Mouse (Mus musculus) hindbrain, embryonic 14.5 days (tissue): ENCODE results near the gene Ptgir. TPM values are rescaled to one million over a fixed set of nuclear protein-coding genes. Genes with fewer than 3 reads are reported as not detected.
"Not testable (repeated sequence)": the region's sequence is repeated elsewhere in the genome, so short reads cannot be mapped to it uniquely, and the experiment has no call there.

Source experiments
- ATAC-seq: fragments of 200-750 bp; cut with Nextera tagmentation; 2 replicates; pipeline ENCODE4 v1.8.0; 2017; ENCODE audit warnings: moderate number of reproducible peaks, mild to moderate bottlenecking, moderate TSS enrichment, moderate library complexity; ENCODE audit not compliant: low FRiP score
- DNase-seq: peaks from one replicate; pipeline ENCODE4 v3.0.0-alpha.2; 2015; ENCODE audit warnings: low spot score
- H3K27ac ChIP-seq: fragments of 300-500 bp; sonication (generic); 2 replicates; pipeline ENCODE4 v1.5.1; 2014; ENCODE audit warnings: mild to moderate bottlenecking, moderate library complexity
- H3K27me3 ChIP-seq: fragments of 300-500 bp; sonication (generic); 2 replicates; pipeline ENCODE4 v1.6.1; 2014; ENCODE audit warnings: mild to moderate bottlenecking, low read length, mixed read lengths; ENCODE audit not compliant: control insufficient read depth, insufficient read depth
- H3K36me3 ChIP-seq: fragments of 300-500 bp; sonication (generic); replicated peaks from 2 replicates; pipeline ENCODE4 v1.6.1; 2014; ENCODE audit not compliant: control insufficient read depth, insufficient read depth
- H3K4me1 ChIP-seq: fragments of 300-500 bp; sonication (generic); replicated peaks from 2 replicates; pipeline ENCODE4 v1.6.1; 2014; ENCODE audit warnings: antibody characterized with exemption, low read length, mixed read lengths; ENCODE audit not compliant: control insufficient read depth, insufficient read depth
- H3K4me2 ChIP-seq: fragments of 300-500 bp; sonication (generic); replicated peaks from 2 replicates; pipeline ENCODE4 v1.6.1; 2014; ENCODE audit warnings: mild to moderate bottlenecking, moderate library complexity
- H3K4me3 ChIP-seq: fragments of 300-500 bp; sonication (generic); replicated peaks from 2 replicates; pipeline ENCODE4 v1.5.1; 2014; ENCODE audit warnings: mild to moderate bottlenecking, low read length
- H3K9ac ChIP-seq: fragments of 300-500 bp; sonication (generic); 2 replicates; pipeline ENCODE4 v1.6.1; 2014
- H3K9me3 ChIP-seq: fragments of 300-500 bp; sonication (generic); 2 replicates; pipeline ENCODE4 v1.6.1; 2016; ENCODE audit warnings: low read length; ENCODE audit not compliant: control insufficient read depth
- whole genome bisulfite sequencing: fragments of 180-500 bp; shearing (Covaris S2); extraction: QIAGEN DNeasy Blood & Tissue Kit; methylation state at CpG from one replicate; pipeline ENCODE4 v1.1.7; 2014; 5-methylcytosine and 5-hydroxymethylcytosine counted together
- polyA plus RNA-seq: library from polyadenylated mRNA; unstranded; fragments of >200 nt; fragmentation: Nextera tagmentation; extraction: Ambion mirVana; gene quantifications from 2 replicates; pipeline ENCODE4 v1.2.1, GENCODE M21; 2014

The Ptgir gene
- polyA plus RNA-seq, 1 experiment from 2014 or later: not detected

GRCm38 (mm10) chr7:16948923-16949458, 42.7 kb downstream of the Ptgir start:
- ATAC-seq (no peak), DNase-seq (no peak)
- WGBS: 47% methylated on average over 8 of the region's 8 CpGs
- Histone ChIP-seq H3K4me2 (peak overlapping the region; percentile 96), H3K27ac (peak overlapping the region; percentile 96), H3K9ac (peak overlapping the region; percentile 98), H3K4me1 (peaks cover 48% of the 10 kb centered on the region), H3K36me3 (peaks cover 8% of the 10 kb centered on the region), H3K27me3 (0 out of 2 replicates have a peak, but pooled peaks cover 5% of the 10 kb centered on the region), H3K4me3 (peak overlapping the region; percentile 90), H3K9me3 (no peaks in the 10 kb centered on the region)

GRCm38 (mm10) chr7:16949908-16950841, 43.9 kb downstream of the Ptgir start:
- WGBS: 10% methylated on average over 29 of the region's 29 CpGs
- Histone ChIP-seq H3K36me3 (peaks cover 8% of the 10 kb centered on the region), H3K4me2 (peak overlapping the region; percentile 96), H3K9ac (peak overlapping the region; percentile 98), H3K9me3 (no peaks in the 10 kb centered on the region), H3K27ac (peak overlapping the region; percentile 96), H3K4me3 (peak overlapping the region; percentile 90), H3K27me3 (0 out of 2 replicates have a peak, but pooled peaks cover 5% of the 10 kb centered on the region), H3K4me1 (peaks cover 44% of the 10 kb centered on the region)
- ATAC-seq (peak; percentile 70), DNase-seq (peak; percentile 88)

GRCm38 (mm10) chr7:16950861-16951635, 44.8 kb downstream of the Ptgir start:
- 33% methylated on average over 18 of the region's 18 CpGs for WGBS
- Histone ChIP-seq H3K9ac (no peak overlapping the region), H3K4me3 (no peak overlapping the region), H3K27me3 (0 out of 2 replicates have a peak, but pooled peaks cover 3% of the 10 kb centered on the region), H3K4me2 (no peak overlapping the region), H3K4me1 (peaks cover 37% of the 10 kb centered on the region), H3K27ac (peak overlapping the region; percentile 96; the same call in 1 of the 2 replicates), H3K36me3 (peaks cover 8% of the 10 kb centered on the region), H3K9me3 (no peaks in the 10 kb centered on the region)
- peak; percentile 39 for ATAC-seq
- peak; percentile 88 for DNase-seq

- not testable (repeated sequence) for H3K9me3 ChIP-seq, DNase-seq, H3K4me3 ChIP-seq, H3K27me3 ChIP-seq, H3K36me3 ChIP-seq, H3K9ac ChIP-seq, H3K27ac ChIP-seq, ATAC-seq, H3K4me2 ChIP-seq
- H3K4me1 ChIP-seq: peaks cover 37% of the 10 kb centered on the region
- 71% methylated on average over 2 of the region's 2 CpGs for WGBS
These were observed 47.5 kb downstream of the Ptgir start for GRCm38 (mm10) chr7:16953776-16954175.

GRCm38 (mm10) chr7:16955712-16956111, 49.4 kb downstream of the Ptgir start:
- H3K4me1 ChIP-seq: peaks cover 35% of the 10 kb centered on the region
- no peaks in the 10 kb centered on the region for H3K9me3 ChIP-seq
- H3K27me3 ChIP-seq: no peaks in the 10 kb centered on the region
- DNase-seq (no peak), ATAC-seq (no peak)
- 88% methylated on average over 4 of the region's 4 CpGs for WGBS
- H3K36me3 ChIP-seq: no peaks in the 10 kb centered on the region
- H3K4me3 ChIP-seq: no peak overlapping the region
- no peak overlapping the region for H3K4me2 ChIP-seq
- H3K9ac ChIP-seq: no peak overlapping the region
- 0 out of 2 replicates have a peak overlapping the region, but pooled peaks have one; percentile 87 for H3K27ac ChIP-seq

GRCm38 (mm10) chr7:16956410-16957265, 50.3 kb downstream of the Ptgir start:
- WGBS: 31% methylated on average over 15 of the region's 15 CpGs
- Histone ChIP-seq H3K4me3 (no peak overlapping the region), H3K9ac (peak overlapping the region; percentile 34), H3K27ac (peak overlapping the region; percentile 87), H3K36me3 (no peaks in the 10 kb centered on the region), H3K27me3 (no peaks in the 10 kb centered on the region), H3K4me1 (peaks cover 44% of the 10 kb centered on the region), H3K4me2 (peak overlapping the region; percentile 34), H3K9me3 (no peaks in the 10 kb centered on the region)
- DNase-seq (peak; percentile 79), ATAC-seq (peak; percentile 64)

GRCm38 (mm10) chr7:16959539-16960187, 53.4 kb downstream of the Ptgir start, which contains the start of gene Pnmal1:
TSS of gene Pnmal1 (plus strand) at chr7:16959679.
- 4% methylated on average over 17 of the region's 17 CpGs for WGBS
- ATAC-seq: peak; percentile 95
- peaks cover 51% of the 10 kb centered on the region for H3K4me1 ChIP-seq

More at GRCm38 (mm10) chr7:16959539-16960187, 53.4 kb downstream of the Ptgir start, which contains the start of gene Pnmal1:
- no peaks in the 10 kb centered on the region for H3K27me3 ChIP-seq
- H3K9me3 ChIP-seq: no peaks in the 10 kb centered on the region
- peak within 1 kb of the TSS; percentile 67 for H3K4me2 ChIP-seq
- H3K9ac ChIP-seq: peak within 1 kb of the TSS; percentile 59
- H3K36me3 ChIP-seq: 0 out of 2 replicates have a peak, but pooled peaks cover 5% of the 10 kb centered on the region
- H3K27ac ChIP-seq: peak within 1 kb of the TSS; percentile 93
- DNase-seq: peak; percentile 95
- peak within 1 kb of the TSS; percentile 36 for H3K4me3 ChIP-seq
